Mouse (Mus musculus) CD4-positive helper T cell, adult 2 months (primary cell): ENCODE data around the gene Arhgap32.

Experiments
- DNase-seq: peaks from one replicate; pipeline ENCODE4 v3.0.0-alpha.2; 2012; ENCODE audit warnings: low read depth, missing footprints, low spot score

Gene Arhgap32

DNA sequence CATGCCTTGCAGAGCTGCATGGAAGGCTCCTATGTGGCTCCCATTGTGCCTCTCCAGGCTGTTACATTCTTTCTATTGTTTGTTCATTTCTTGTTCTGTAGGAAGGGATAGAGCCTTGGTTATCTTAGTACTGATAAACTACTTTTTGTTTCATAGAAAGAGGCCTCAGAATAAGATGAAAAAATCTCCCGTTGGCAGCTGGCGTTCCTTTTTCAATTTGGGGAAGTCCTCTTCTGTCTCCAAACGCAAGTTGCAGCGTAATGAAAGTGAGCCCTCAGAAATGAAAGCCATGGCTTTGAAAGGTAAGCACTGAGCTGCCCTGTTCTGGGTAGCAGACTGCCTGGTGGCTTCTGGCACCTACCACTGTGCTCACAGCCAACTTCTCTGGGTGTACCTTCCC is 134.6 kb downstream of the Arhgap32 start:
- DNase-seq: no peak

DNA sequence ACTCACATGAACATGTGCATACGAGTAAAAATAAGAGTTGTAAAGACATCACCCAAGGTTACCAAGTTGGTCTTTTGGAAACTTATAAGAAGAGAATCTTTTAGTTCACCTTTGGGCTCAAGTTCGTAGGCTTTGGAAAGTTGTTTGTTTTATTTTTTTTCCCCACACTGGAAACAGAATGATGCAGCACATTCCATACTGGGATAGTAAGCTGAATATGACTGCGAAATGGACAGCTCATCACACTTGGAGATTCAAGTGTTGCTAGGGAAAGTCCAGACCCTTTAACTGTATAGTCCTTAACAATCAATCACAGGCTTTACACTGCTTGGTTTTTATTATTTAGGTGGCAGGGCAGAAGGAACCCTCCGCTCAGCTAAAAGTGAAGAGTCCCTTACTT is 137.8 kb downstream of the Arhgap32 start:
- DNase-seq: no peak

DNA sequence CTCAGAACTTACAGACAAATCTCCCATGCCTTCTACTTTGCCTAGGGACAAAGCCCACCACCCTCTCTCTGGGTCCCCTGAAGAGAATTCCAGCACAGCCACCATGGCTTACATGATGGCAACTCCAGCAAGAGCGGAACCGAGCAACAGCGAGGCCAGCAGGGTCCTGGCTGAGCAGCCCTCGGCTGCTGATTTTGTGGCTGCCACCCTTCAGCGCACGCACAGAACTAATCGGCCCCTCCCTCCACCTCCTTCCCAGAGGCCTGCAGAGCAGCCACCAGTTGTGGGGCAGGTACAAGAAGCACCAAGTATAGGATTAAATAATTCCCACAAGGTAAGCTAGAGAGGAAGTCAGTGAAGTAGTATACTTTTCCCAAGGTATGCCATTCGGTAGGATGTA is 141.4 kb downstream of the Arhgap32 start:
- no peak for DNase-seq

DNA sequence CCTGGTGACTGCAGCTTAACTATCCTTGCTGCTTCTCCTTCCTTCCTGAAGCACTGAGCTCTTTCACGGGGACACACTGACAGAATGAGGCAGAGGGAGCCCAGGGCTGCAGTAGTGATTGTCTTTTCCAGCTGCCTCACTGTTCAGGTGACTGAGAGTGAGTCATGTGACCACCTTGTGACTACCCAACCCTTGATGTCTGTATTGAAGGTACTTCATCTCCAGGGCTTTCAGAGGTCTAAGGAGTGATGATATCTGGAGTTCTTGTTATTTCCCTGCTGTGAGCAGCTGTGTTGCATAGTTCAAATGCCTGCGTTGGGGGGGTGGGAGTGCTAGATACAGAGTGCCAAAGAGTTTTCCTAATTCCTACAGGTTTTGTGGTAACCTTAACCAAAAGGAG is 141.9 kb downstream of the Arhgap32 start:
- DNase-seq: no peak

DNA sequence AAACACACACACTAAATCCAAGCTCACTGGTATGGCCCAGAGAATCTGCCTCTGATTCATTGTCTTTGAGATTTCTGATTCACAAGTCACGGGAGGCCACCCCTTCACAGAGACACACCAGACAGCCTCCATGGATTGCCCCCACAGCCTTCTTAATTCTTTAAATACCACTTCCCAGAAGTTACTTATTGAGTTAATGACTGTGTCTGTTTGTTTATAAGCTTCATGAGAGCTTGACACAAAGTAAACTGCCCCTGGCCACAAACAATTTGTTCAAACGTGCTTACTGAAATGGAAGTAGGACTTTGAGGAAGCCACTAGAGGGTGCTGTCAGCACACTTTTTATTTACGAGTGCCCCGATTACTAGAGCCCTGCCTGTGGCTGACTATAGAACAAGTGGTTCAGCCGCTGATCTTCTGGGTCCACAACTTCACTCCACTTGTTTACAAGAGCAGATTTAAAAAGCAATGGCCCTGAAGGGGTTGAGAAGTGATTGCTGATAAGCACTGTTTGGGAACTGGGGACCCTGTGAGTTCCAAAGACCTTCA is 156.0 kb downstream of the Arhgap32 start:
- DNase-seq: peak; percentile 57

DNA sequence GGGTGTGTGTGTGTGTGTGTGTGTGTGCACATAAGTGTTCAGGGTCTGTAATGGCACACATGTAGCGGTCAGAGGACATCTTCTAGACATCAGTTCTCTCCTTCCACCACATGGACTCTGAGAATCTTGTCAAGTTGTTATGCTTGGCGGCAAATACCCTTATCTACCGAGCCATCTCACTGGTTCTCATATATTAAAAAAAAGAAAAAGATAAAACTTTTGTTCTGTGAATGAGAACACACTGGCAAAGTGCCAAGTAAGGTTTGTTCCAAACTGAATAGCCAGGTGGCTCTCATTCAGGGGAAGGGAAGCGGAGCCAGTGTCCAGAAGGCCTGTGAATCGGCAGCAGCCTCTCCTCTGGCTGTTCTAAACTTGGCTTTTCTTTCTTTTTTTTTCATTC is 162.1 kb downstream of the Arhgap32 start:
- DNase-seq: no peak

DNA sequence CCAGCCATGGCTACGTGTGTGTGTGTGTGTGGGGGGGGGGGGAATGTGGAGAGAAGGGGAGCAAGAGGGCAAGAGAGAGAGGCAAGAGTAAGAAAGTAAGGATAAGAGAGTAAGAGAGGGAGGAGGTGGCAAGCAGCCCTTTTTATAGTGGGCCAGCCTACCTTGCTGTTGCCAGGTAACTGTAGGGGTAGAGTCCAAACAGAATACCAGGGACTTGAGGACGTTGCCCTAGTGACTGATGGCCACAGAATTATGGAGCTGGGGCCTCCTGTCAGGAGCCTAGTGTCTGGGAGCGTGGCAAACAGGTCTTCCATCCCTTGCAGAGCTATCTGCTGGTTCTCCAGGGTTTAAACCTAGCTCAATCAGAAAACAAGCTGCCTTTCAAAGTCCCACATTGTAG is 163.9 kb downstream of the Arhgap32 start:
- no peak for DNase-seq

DNA sequence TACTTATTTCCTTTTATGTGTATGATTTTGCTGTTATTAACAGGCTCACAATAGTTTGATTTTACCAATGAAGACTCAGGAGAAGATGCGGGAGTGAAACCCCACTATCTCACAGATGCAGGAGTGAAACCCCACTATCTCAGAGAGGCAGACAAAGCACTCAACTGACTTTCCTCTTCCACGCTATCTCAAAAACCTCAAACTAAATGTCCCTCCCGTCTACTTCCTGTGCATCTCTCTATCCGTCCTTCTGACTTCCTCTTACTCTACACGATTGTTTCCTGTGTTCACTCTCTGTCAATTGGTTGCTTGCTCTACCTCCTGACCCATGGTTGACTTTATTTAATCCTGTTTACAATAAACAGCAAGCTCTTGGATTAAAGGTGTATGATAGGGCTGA is 164.5 kb downstream of the Arhgap32 start:
- no peak for DNase-seq

DNA sequence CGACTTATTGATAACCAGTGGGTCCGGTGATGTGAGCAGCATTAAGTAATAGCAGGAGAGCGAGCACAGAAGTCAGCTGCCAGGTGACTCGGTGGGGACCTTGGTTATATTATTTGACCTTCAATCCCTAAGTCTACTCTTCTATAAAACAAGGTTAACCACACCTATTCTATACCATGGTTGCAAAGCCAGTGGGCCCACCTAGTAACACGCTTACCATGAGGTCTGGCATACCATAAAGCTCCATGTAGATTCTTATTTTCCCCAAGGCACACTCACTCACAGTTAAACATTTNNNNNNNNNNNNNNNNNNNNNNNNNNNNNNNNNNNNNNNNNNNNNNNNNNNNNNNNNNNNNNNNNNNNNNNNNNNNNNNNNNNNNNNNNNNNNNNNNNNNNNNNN is 167.7 kb downstream of the Arhgap32 start:
- no peak for DNase-seq

DNA sequence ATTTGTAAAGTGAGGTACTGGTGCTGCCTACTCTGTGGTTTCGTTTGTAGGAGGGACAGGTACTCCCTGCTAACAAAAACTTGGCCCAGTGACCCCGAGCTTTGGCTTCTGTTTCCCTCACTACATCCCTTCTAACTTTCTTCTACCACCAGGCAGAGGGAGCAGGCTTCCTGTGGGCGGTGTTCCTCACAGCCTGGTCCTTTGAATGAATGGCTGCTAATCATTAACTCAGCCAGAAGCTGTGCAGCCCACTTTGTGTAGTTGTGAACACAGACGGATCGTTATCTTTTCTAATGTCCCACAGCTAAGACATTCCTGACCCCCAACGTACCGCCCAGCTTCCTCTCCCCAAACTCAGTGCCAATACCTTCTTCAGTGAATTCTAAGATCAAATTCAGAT is 175.7 kb downstream of the Arhgap32 start:
- no peak for DNase-seq

DNA sequence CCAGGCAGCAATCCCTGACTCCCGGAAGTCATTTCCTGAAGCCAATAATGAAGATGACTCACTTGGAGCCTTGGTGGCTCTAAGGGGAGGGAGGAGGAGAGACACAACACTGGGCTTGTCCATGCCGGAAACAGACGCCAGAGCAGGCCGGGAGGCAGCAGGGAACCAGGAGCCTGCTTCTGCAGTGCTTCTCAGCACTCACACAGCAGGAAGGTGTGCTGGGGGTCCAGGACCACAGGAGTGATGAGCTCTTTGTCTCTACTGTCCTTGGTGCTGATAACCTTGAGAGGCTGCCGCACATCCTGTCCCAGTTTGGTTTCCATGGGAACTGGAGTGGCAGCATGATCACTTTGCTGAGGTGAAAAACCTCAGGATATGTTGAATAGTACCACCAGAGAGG is 176.8 kb downstream of the Arhgap32 start:
- no peak for DNase-seq

DNA sequence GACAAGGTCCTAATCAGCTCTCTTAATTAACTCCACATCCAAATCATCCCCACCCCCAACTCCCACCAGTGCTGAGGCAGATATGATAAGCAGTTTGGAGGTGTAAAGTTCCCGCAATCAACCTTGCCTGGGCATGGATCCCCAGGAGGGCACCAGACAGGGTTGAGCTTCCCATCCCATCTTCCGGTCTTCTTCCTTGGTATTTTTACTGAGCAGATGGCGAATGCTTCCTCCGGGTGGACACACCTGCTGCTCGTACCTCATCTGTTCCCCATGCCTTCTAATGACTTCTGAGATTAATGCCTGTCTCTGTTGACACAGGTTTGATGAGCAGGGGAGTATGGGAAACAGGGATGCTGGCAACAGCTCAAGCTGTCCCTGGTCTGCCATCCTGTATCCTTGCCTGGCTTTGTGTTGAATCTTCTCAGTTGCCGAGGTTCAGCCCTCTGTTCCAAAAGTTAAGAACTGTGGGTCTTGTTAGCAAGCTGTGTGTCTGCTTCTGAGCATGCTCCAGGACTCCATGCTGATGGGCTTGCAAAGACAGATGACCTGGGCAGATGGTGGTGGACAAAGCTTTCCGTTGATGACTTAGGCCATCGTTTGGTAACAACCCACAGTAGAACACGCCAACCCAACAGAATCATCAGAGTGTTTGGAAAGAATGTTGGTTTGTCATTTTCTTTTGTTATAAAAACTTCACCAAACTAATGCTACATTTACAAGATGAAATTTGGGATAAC is 179.3 kb downstream of the Arhgap32 start:
- DNase-seq: no peak

DNA sequence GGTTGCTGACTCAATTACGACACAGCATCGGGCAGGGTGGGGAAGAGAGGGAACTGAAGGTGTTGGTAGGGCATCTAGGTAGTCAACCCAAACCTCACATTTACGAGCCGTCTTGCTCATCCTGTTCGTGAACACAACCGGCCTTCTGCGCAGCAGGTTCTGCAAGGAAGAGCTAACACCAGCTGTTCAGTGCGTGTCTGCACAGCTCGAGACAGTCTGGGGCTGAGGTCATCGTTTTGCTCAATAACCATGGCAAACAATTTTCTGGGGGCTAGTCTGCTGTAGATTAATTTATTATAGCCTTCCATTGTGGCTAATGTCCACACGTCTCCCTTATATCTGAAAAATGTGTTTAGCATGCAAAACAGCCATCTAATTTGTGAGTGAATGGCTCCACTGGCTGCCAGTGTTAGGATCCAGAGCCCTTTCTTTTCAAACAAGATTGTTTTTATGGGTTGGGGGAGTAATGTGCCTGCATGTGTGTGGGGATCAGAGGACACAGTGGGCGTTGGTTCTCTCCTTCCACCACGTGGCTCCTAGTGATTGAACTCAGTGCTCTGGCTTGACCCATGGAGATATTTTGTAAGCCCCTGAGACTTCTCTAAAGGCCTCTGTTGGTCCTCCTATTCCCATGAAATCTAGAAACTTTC is 186.7 kb downstream of the Arhgap32 start:
- no peak for DNase-seq

DNA sequence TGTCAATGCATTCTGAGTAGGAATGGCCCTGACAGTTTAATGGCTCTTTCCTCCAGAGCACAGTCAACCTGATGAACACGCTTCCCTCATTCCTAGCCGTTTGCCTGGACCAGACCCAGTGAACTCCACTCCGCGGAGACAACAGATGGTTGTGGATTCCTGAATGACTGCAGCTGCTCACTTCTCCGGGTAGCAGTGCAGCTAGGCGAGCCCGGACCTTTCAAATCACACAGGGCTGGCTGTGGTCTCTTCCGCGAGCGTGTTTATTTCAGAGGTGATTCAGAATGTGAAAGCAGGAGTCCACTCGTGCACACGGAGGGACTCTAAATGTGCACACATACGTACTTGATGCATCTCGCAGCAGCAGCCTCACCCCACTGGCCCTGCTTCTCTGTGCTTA is 195.8 kb downstream of the Arhgap32 start:
- no peak for DNase-seq

DNA sequence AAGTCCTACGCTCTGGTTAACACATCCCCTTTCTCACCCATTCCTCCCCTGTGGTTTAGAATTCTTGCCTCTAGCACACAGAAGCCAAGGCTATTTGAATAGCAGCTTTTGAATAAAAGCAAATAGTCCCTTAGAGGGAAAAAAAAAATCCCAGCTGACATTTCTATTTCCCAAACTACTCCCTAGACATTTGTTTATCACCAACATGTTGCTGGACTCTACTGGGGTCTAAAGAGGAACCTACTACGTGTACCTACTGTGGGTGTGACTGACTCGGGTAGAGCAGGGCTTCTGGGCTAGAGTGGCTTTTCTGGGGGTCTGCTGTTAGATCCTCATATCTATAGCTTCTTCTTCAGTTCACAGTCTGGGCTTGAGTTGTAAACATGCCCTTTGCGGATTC is 196.3 kb downstream of the Arhgap32 start:
- no peak for DNase-seq

DNA sequence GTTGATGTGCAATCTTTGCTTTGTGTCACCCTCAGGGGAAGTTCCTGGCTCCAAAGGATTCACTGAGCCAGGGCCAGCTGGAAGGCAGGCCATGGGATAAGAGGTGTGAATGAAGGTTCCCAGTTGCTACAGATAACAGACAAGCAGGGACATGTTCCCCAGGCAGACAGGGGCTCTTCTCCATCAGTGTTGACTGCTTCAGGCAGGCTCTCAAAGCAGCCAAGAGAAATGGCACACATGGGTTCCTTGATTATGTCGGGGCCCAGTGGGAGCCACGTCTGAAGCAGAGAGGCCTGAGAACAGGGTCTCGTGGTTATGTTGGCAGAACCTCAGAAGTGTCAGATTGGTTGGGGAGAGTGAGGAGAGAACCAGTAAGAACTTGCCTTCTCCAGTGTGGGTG is 198.1 kb downstream of the Arhgap32 start:
- no peak for DNase-seq

DNA sequence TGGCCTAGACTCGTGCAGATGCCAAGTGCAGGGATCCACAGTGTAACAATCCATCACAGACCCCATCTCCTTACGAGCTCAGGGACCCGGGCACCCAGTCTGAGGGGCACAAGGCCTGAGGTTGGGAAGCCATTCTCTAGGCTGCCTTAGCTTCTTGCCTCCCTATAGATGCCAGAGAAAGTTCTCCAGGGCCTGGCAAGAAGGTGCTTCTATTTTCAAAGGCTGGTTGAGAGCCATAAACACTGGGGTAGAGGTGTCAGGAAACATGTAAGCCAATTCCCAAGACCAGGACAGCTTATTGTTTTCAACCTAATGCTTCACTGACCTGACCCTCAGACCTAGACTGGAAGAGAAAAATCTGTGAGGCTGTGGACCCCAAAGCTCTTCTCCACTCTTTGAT is 200.1 kb downstream of the Arhgap32 start:
- DNase-seq: no peak
